Mouse (Mus musculus) heart, postnatal 0 days (tissue): ENCODE measurements around the gene Prss22. TPM values are rescaled to one million over a fixed set of nuclear protein-coding genes. Genes with fewer than 3 reads are reported as not detected.
"Not testable (repeated sequence)": the region's sequence is repeated elsewhere in the genome, so short reads cannot be mapped to it uniquely, and the experiment has no call there.

Experiments
- ATAC-seq: fragments of 200-750 bp; cut with Nextera tagmentation; 2 replicates; pipeline ENCODE4 v1.8.0; 2017; ENCODE audit warnings: low read depth, moderate number of reproducible peaks, moderate library complexity; ENCODE audit not compliant: insufficient read depth
- DNase-seq: peaks from one replicate; pipeline ENCODE4 v3.0.0-alpha.2; 2016; ENCODE audit warnings: low spot score
- H3K27ac ChIP-seq: fragments of 300-500 bp; sonication (generic); 2 replicates; pipeline ENCODE4 v1.5.1; 2014; ENCODE audit warnings: low read depth, mild to moderate bottlenecking
- H3K27me3 ChIP-seq: fragments of 300-500 bp; sonication (generic); 2 replicates; pipeline ENCODE4 v1.6.1; 2014; ENCODE audit warnings: low read length, mixed read lengths; ENCODE audit not compliant: control insufficient read depth, insufficient read depth
- H3K36me3 ChIP-seq: fragments of 300-500 bp; sonication (generic); replicated peaks from 2 replicates; pipeline ENCODE4 v1.6.1; 2014; ENCODE audit warnings: low read length, mixed read lengths; ENCODE audit not compliant: control insufficient read depth, insufficient read depth
- H3K4me1 ChIP-seq: fragments of 300-500 bp; sonication (generic); 2 replicates; pipeline ENCODE4 v1.6.1; 2014; ENCODE audit warnings: antibody characterized with exemption; ENCODE audit not compliant: control insufficient read depth, insufficient read depth
- H3K4me2 ChIP-seq: fragments of 300-500 bp; sonication (generic); 2 replicates; pipeline ENCODE4 v1.6.1; 2014; ENCODE audit warnings: low read depth, mild to moderate bottlenecking, low read length, moderate library complexity
- H3K4me3 ChIP-seq: fragments of 300-500 bp; sonication (generic); 2 replicates; pipeline ENCODE4 v1.5.1; 2014; ENCODE audit warnings: low read depth, low read length
- H3K9ac ChIP-seq: fragments of 300-500 bp; sonication (generic); replicated peaks from 2 replicates; pipeline ENCODE4 v1.6.1; 2014; ENCODE audit warnings: low read depth, low read length, mixed read lengths
- H3K9me3 ChIP-seq: fragments of 300-500 bp; sonication (generic); replicated peaks from 2 replicates; pipeline ENCODE4 v1.6.1; 2016; ENCODE audit warnings: low read length; ENCODE audit not compliant: control insufficient read depth
- CTCF ChIP-seq: IDR thresholded peaks from 2 replicates; pipeline ENCODE4 v1.5.1; 2016; ENCODE audit warnings: antibody characterized with exemption, control low read depth, low read depth
- EP300 ChIP-seq: IDR thresholded peaks from 2 replicates; pipeline ENCODE4 v1.6.1; 2016; ENCODE audit warnings: antibody characterized with exemption, low read depth
- WGBS: fragments of 180-500 bp; shearing (Covaris S2); extraction: QIAGEN DNeasy Blood & Tissue Kit; methylation state at CpG from one replicate; pipeline ENCODE4 v1.1.7; 2014; 5-methylcytosine and 5-hydroxymethylcytosine counted together
- microRNA-seq: library from miRNA; unstranded; fragments of <30 nt; microRNA quantifications from one replicate; pipeline ENCODE4, GENCODE M21; 2016
- polyA plus RNA-seq: library from polyadenylated mRNA; unstranded; fragments of >200 nt; fragmentation: Nextera tagmentation; extraction: Ambion mirVana; gene quantifications from 2 replicates; pipeline ENCODE4 v1.2.1, GENCODE M21; 2015
- total RNA-seq: library from RNA; depleted of rRNA; stranded (reverse); fragments of >200 nt; gene quantifications from 2 replicates; pipeline ENCODE4 v1.2.3, GENCODE M21; 2014; ENCODE audit warnings: low replicate concordance; rRNA removed

Prss22 gene
- total and polyA plus RNA-seq, 2 experiments from 2014 or later, result 0.15 TPM; not detected in 1

GRCm38 (mm10) chr17:23955174-23955573, 42.7 kb downstream of the Prss22 start, which contains the start of gene Sbpl:
Sbpl (minus strand) TSS chr17:23955274.
- TF ChIP-seq CTCF, result no peak
- TF ChIP-seq EP300, result no peak

GRCm38 (mm10) chr17:23950828-23951227, 47.1 kb downstream of the Prss22 start:
- not testable (repeated sequence) for H3K4me1 ChIP-seq, H3K9me3 ChIP-seq, H3K27ac ChIP-seq, H3K27me3 ChIP-seq, DNase-seq, H3K9ac ChIP-seq, H3K4me3 ChIP-seq, H3K36me3 ChIP-seq, H3K4me2 ChIP-seq, ATAC-seq
- 74% methylated on average over 4 of the region's 4 CpGs for WGBS

More at GRCm38 (mm10) chr17:23955174-23955573, 42.7 kb downstream of the Prss22 start, which contains the start of gene Sbpl:
- Histone ChIP-seq H3K27me3 (no peaks in the 10 kb centered on the region), H3K4me2 (no peak within 1 kb of the TSS), H3K9me3 (no peaks in the 10 kb centered on the region), H3K36me3 (no peaks in the 10 kb centered on the region), H3K27ac (no peak within 1 kb of the TSS), H3K9ac (no peak within 1 kb of the TSS), H3K4me1 (no peaks in the 10 kb centered on the region), H3K4me3 (no peak within 1 kb of the TSS)
- WGBS, result 79% methylated on average over 5 of the region's 5 CpGs
- no peak for DNase-seq
- no peak for ATAC-seq

GRCm38 (mm10) chr17:23949068-23949467, 48.8 kb downstream of the Prss22 start:
- Histone ChIP-seq H3K27ac (no peak overlapping the region), H3K4me1 (no peaks in the 10 kb centered on the region), H3K27me3 (no peaks in the 10 kb centered on the region), H3K4me2 (no peak overlapping the region), H3K9ac (no peak overlapping the region), H3K36me3 (no peaks in the 10 kb centered on the region), H3K4me3 (no peak overlapping the region), H3K9me3 (no peaks in the 10 kb centered on the region)
- TF ChIP-seq CTCF, result no peak
- TF ChIP-seq EP300, result no peak
- DNase-seq (no peak), ATAC-seq (no peak)
- WGBS, result 55% methylated on average over 2 of the region's 2 CpGs

GRCm38 (mm10) chr17:23947486-23947885, 50.4 kb downstream of the Prss22 start:
- H3K4me2 ChIP-seq, H3K27me3 ChIP-seq, H3K4me1 ChIP-seq, ATAC-seq, H3K27ac ChIP-seq, H3K9me3 ChIP-seq, DNase-seq, H3K9ac ChIP-seq, H3K4me3 ChIP-seq, H3K36me3 ChIP-seq: not testable (repeated sequence)
- WGBS, result 69% methylated on average over 4 of the region's 4 CpGs

Small RNA genes within 50 kb of the gene (microRNA-seq; reads per million reads assigned to microRNA genes)
- gene Gm27700, result not detected

Other genes with a start within 250 kb of the Prss22 start
- gene Flywch1, start 226.5 kb downstream of the Prss22 start, total RNA-seq, result 54.5 and 72.2 TPM in 2 replicates
- gene Flywch1, start 226.5 kb downstream of the Prss22 start, polyA plus RNA-seq, result 32.4 and 34.8 TPM in 2 replicates
- gene Flywch2, start 212.0 kb downstream of the Prss22 start, total RNA-seq, result 3.8 TPM in 1 of 2 replicates, not detected in the other
- 4.5 and 4.9 TPM in 2 replicates for gene Flywch2, start 212.0 kb downstream of the Prss22 start, polyA plus RNA-seq
- 72.8 and 85.9 TPM in 2 replicates for gene Srrm2, start 207.6 kb downstream of the Prss22 start, total RNA-seq
- gene Srrm2, start 207.6 kb downstream of the Prss22 start, polyA plus RNA-seq, result 184 and 196 TPM in 2 replicates
- 767 and 972 TPM in 2 replicates for gene Elob, start 169.0 kb downstream of the Prss22 start, total RNA-seq
- 1,036 and 1,119 TPM in 2 replicates for gene Elob, start 169.0 kb downstream of the Prss22 start, polyA plus RNA-seq
- gene Prss33, start 162.0 kb downstream of the Prss22 start, total RNA-seq, result not detected in 2 replicates
- not detected in 2 replicates for gene Prss33, start 162.0 kb downstream of the Prss22 start, polyA plus RNA-seq
- not detected in 2 replicates for gene Prss32, start 154.2 kb downstream of the Prss22 start, total RNA-seq
- not detected in 2 replicates for gene Prss32, start 154.2 kb downstream of the Prss22 start, polyA plus RNA-seq
- not detected in 2 replicates for gene Prss41, start 153.9 kb downstream of the Prss22 start, total RNA-seq
- gene Prss41, start 153.9 kb downstream of the Prss22 start, polyA plus RNA-seq, result not detected in 2 replicates
- not detected in 2 replicates for gene Prss21, start 130.0 kb downstream of the Prss22 start, total RNA-seq
- not detected in 2 replicates for gene Prss21, start 130.0 kb downstream of the Prss22 start, polyA plus RNA-seq
- not detected in 2 replicates for gene Dcpp1, start 117.2 kb downstream of the Prss22 start, total RNA-seq
- not detected in 2 replicates for gene Dcpp1, start 117.2 kb downstream of the Prss22 start, polyA plus RNA-seq
- gene Dcpp2, start 117.2 kb downstream of the Prss22 start, total RNA-seq, result not detected in 2 replicates
- gene Dcpp2, start 117.2 kb downstream of the Prss22 start, polyA plus RNA-seq, result not detected in 2 replicates
- gene Dcpp3, start 80.6 kb downstream of the Prss22 start, total RNA-seq, result not detected in 2 replicates
- gene Dcpp3, start 80.6 kb downstream of the Prss22 start, polyA plus RNA-seq, result not detected in 2 replicates
- not detected in 2 replicates for gene Sbp, start 56.4 kb downstream of the Prss22 start, total RNA-seq
- not detected in 2 replicates for gene Sbp, start 56.4 kb downstream of the Prss22 start, polyA plus RNA-seq
- not detected in 2 replicates for gene Sbpl, start 42.8 kb downstream of the Prss22 start, total RNA-seq
- not detected in 2 replicates for gene Sbpl, start 42.8 kb downstream of the Prss22 start, polyA plus RNA-seq
- not detected in 2 replicates for gene Prss30, start 17.5 kb downstream of the Prss22 start, total RNA-seq
- gene Prss30, start 17.5 kb downstream of the Prss22 start, polyA plus RNA-seq, result not detected in 2 replicates
- gene Prss27, start 40.0 kb upstream of the Prss22 start, total RNA-seq, result 0.99 and 1.1 TPM in 2 replicates
- not detected in 2 replicates for gene Prss27, start 40.0 kb upstream of the Prss22 start, polyA plus RNA-seq
- 34.1 and 39.5 TPM in 2 replicates for gene Kctd5, start 75.4 kb upstream of the Prss22 start, total RNA-seq
- 23.2 and 23.9 TPM in 2 replicates for gene Kctd5, start 75.4 kb upstream of the Prss22 start, polyA plus RNA-seq
- gene Pdpk1, start 152.8 kb upstream of the Prss22 start, total RNA-seq, result 36.6 and 43.2 TPM in 2 replicates
- 31.7 and 35.4 TPM in 2 replicates for gene Pdpk1, start 152.8 kb upstream of the Prss22 start, polyA plus RNA-seq
- gene Amdhd2, start 165.7 kb upstream of the Prss22 start, total RNA-seq, result 33.7 and 34.4 TPM in 2 replicates
- gene Amdhd2, start 165.7 kb upstream of the Prss22 start, polyA plus RNA-seq, result 24.4 and 28.0 TPM in 2 replicates
- 238 and 355 TPM in 2 replicates for gene Atp6v0c, start 171.6 kb upstream of the Prss22 start, total RNA-seq
- 552 and 570 TPM in 2 replicates for gene Atp6v0c, start 171.6 kb upstream of the Prss22 start, polyA plus RNA-seq
- 9.1 and 19.3 TPM in 2 replicates for gene Tbc1d24, start 207.5 kb upstream of the Prss22 start, total RNA-seq
- gene Tbc1d24, start 207.5 kb upstream of the Prss22 start, polyA plus RNA-seq, result 2.8 and 2.9 TPM in 2 replicates
- gene Ntn3, start 211.4 kb upstream of the Prss22 start, total RNA-seq, result 5.1 and 7.3 TPM in 2 replicates
- gene Ntn3, start 211.4 kb upstream of the Prss22 start, polyA plus RNA-seq, result 0.59 and 0.74 TPM in 2 replicates
- 12.7 and 13.6 TPM in 2 replicates for gene Tedc2, start 222.8 kb upstream of the Prss22 start, total RNA-seq
- 3.1 and 4.2 TPM in 2 replicates for gene Tedc2, start 222.8 kb upstream of the Prss22 start, polyA plus RNA-seq